Mouse (Mus musculus): ENCODE measurements around the gene Gm1527.
A peak's percentile ranks its signal among the peaks of the same experiment; 100 is the strongest.
"Not testable (repeated sequence)": the region's sequence is repeated elsewhere in the genome, so short reads cannot be mapped to it uniquely, and the experiment has no call there.

The Gm1527 gene

DNA sequence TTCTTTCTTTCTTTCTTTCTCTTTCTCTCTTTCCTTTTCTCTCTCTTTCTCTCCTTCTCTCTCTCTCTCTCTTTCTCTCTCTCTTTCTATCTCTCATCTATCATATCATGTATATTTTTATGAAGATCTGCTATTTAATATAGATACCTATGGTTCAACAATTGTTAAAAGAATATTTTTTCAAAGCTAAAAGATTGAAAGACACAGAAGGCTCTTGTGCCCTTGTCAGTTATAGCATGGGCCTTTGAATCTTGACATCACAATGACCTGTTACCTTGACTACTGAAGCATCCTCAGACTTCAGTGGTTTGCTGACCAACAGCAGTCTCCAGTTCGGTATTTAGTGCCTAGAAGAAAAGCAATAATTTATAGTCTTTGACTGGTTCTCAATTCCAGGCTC, at the start of gene Gm1527:
Gm1527 (plus strand) TSS at position 301 of the 400 bp plus-strand sequence.
- no peak for DNase-seq (ENCODE audit: low read depth)

DNA sequence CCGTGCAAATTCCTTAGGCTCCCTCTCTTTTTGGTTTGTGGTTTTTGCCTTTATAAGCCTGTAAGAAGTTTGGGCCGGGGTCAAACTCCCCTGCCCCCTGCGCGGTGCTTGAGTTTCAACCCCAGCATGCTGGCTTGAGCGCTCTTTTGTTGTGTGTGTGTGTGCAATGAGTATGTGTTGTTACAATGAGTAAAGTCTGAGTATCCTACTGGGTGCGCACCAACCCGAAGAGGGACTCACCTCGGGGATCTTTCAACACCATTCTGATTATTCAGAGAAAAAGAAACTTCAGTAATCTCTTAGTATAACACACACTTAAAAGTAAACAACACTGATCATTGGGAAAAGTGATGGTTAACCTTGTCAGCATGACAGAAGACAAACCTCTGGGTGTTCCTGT, 49.2 kb upstream of the Gm1527 start:
- DNase-seq (ENCODE audit: low read depth), result no peak

DNA sequence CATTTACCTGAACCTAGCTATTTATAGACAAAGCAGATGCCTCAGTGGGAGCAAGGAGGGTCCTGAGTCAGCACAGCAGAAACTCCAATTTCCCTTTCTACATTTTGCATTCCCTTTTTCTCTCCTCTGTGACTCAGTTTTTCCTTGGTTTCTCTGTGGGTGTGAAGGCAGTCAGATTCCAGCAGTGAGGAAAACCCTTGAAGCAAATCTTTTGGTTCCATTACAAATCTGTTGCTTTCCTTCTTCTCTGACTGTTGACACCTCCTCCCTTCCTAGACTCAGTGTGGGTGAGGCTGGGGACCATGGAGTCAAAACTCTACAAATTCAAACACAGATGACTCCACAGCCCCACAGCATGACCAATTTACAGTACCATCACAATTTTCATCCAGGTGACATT, 45.3 kb upstream of the Gm1527 start:
- no peak for DNase-seq (ENCODE audit: low read depth)

- DNase-seq (ENCODE audit: low read depth), result not testable (repeated sequence)
Measured at GRCm38 (mm10) chr3:28852174-28852573, 40.2 kb upstream of the Gm1527 start.

GRCm38 (mm10) chr3:28859630-28860392, 32.6 kb upstream of the Gm1527 start:
- not testable (repeated sequence) for DNase-seq (ENCODE audit: low read depth)

GRCm38 (mm10) chr3:28896966-28897365, 4.5 kb downstream of the Gm1527 start:
- not testable (repeated sequence) for DNase-seq (ENCODE audit: low read depth)

GRCm38 (mm10) chr3:28965931-28966330, 73.5 kb downstream of the Gm1527 start:
- DNase-seq (ENCODE audit: low read depth), result no peak

DNA sequence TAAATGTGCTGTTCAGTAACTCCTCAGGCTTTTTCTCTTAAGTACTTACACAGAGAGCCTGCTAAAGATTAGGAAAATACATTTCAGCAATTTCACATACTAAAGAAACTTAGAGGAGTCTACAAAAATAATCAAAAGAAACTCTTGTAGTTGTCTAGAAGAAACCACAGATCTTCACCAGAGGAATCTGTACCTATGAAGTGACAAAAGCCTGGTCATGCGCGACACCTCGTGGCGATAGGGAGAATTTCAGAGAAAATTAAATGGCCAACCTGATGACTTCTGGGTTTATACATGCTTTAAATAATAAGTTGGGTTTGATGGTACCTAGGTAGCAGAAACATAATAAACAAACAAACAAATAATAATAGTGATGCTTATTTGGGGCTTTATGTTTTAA, 76.4 kb downstream of the Gm1527 start:
- DNase-seq (ENCODE audit: low read depth), result peak; percentile 34

Measured in naive thymus-derived CD4-positive, alpha-beta T cell, adult 2 months (primary cell).